Mouse (Mus musculus) ZHBTc4 (cell line): ENCODE data around the gene Raf1.
A peak's percentile ranks its signal among the peaks of the same experiment; 100 is the strongest.

Experiments used
- DNase-seq: peaks from one replicate; pipeline ENCODE4 v3.0.0-alpha.2; 2011; ENCODE audit warnings: low read depth, low spot score

Raf1 gene

DNA sequence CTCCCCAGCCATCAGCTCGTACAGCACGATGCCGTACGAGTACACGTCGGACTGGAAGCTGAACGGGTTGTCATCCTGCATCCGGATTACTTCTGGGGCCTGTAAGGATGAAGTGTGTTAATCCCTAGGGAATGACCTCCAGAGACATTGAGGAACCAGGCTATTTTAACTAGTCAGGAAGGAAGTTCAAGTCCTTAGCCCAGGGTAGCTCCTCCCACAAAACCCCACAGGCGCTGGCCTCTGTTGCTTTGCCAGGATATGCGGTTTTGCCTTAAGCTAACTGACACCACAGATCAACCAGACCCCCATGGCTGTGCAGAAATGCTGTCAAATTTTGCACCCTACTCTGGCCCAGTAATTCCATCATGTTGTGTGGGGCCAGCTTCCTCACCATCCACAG lies 56.6 kb downstream of the Raf1 start:
- peak; percentile 18 for DNase-seq

GRCm38 (mm10) chr6:115615983-115616382 lies 60.5 kb downstream of the Raf1 start:
- DNase-seq = no peak

DNA sequence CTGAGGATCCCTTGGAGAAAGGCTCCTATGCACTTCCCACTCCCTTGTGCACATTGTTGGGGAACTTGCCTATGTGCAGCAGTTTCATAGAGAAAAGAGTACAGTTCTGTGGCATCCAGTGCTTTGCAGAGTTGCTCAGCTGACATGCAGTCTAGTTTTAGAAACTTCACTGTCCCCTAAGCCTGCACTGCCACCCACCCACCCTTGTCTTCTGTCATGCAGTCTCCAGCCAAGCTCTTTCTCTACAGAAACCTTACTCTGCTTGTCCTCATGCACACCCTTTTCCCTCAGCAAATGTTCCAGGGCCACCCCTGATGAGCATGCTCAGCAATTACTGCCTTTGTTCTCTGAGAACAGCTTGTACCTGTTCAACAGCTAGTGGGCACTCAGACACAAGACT lies 62.6 kb downstream of the Raf1 start:
- DNase-seq = no peak

- DNase-seq = no peak
Measured at GRCm38 (mm10) chr6:115610301-115610700, 66.1 kb downstream of the Raf1 start.

DNA sequence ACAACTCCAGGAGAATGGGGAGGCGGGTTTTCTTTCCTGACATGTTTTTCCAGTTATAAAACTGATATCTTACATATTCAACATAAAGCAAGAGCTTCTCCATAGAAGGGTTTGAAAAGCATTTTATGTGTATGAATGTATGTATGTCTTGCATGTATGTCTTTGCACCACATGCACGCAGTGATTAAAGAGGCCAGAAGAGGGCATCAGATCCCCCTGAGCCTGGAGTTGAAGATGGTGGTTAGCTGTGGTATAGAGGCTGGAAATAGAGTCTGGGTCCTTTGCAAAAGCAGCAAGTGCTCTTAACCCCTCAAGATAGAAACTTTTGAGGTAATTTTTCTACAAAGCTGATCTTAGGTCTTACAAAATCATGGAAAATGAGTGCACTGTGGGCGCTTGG lies 67.3 kb downstream of the Raf1 start:
- DNase-seq = peak; percentile 65

GRCm38 (mm10) chr6:115607429-115607828 lies 69.0 kb downstream of the Raf1 start:
- DNase-seq = no peak

DNA sequence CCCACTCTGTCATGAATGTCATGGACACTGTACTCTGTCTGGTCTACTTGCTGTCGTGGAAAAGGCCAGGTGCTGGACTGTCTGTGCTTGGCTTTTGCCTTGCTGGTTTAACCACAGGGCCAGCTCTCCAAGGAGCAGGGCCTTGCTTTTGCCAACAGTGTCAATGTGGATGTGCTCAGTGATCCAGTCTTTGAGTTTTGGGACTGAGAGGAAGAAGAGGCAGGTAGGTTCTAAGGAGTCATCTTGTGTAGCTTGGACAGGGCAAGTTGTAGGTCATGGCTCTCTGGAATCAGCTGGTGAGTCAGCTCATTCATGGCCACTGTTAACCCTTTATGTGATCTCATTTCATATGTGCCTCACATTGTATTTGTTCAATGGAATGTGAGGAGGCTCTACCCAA lies 70.0 kb downstream of the Raf1 start:
- no peak for DNase-seq

DNA sequence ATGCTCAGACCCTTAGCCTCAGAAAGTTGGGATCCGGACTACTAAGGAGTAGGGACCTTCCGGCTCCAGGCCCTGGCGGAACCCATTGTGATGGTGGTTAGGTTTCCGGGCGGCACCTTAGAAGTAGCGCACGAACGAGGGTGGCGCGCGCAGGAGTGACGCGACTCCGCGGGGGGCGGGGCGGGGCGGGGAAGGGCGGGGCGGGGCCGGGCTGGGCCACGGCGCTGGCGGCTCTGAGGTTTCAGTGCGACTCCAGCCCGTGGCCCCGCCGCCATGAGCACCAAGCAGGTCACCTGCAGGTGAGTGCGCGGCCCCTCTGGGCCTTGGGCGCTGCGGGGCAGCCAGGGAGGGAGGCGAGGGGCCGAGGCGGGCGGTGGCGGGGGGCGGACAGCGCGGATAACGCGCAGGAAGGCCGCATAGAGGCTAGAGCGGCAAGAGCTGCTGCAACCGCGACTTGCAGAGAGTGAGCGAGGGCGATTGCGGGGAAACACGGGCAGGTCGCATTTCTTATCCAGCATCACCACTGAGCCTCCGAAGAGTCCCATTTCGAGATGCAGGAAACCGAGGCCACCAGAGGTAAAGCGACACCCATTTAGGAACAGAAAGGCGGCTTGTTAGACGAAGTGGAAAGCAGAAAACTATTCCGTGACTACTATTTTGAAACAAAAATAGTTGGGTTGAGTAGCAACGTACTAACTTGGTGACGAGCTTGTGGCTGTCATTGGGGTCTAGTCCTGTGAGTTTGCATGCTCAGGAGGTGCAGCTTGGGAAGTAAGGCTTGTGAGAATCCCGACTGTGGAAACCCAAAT lies 74.5 kb downstream of the Raf1 start, which contains the start of gene Mkrn2:
Gene Mkrn2, plus strand, starts transcription at position 188 of the 809 bp plus-strand sequence.
- peak; percentile 93 for DNase-seq

- DNase-seq = peak; percentile 61
Measured at GRCm38 (mm10) chr6:115601322-115601714, 75.1 kb downstream of the Raf1 start.

DNA sequence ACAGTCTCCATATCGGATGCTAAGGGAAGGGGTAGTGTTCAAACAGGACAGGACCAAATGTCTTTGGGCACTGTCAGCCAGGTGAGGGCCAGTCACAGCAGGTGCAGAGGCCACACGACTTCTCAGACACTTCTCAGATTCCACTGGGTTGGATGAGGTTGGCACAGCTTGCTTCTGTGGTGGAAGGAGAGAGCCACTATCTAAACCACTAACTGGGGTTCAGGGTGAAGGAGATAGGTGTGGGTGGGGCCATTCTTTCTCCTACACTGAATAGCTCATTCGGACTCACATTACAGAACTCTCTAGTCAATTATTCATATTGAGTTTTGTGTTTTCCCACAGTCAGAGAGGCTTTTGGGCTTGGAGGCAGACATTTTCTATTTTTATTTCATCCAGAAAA lies 80.8 kb downstream of the Raf1 start:
- no peak for DNase-seq

DNA sequence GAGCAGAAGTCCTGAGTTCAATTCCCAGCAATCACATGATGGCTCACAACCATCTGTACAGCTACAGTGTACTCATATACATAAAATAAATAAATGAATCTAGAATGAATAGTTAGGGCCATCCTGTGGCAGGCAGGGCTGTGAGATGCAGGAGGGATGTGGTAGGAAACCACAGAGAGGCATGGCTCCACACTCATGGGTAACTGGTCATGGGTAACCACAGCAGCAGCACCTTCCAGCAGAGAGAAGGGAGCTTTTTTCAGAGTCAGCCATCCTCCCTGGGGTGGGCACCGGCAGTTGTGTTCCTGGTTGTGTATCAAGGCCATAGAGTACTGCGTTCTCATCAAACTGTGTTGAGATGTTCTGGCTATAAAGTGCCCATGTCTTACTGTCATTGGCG lies 82.0 kb downstream of the Raf1 start:
- DNase-seq = no peak

DNA sequence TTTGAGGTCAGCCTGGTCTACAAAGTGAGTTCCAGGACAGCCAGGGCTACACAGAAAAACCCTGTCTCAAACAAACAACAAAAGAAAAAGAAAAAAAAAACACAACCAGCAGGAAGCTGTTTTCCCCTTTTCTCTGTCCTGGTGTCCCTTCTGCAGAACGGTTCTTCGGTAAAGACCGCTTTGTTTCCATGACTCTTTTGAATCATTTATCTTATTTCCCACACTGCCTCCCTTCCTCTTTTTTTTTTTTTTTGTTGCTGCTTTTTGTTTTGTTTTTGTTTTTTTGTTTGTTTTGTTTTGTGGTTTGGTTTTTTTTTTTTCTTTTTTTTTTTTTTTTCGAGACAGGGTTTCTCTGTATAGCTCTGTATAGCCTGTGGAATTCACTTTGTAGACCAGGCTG lies 83.2 kb downstream of the Raf1 start:
- no peak for DNase-seq

DNA sequence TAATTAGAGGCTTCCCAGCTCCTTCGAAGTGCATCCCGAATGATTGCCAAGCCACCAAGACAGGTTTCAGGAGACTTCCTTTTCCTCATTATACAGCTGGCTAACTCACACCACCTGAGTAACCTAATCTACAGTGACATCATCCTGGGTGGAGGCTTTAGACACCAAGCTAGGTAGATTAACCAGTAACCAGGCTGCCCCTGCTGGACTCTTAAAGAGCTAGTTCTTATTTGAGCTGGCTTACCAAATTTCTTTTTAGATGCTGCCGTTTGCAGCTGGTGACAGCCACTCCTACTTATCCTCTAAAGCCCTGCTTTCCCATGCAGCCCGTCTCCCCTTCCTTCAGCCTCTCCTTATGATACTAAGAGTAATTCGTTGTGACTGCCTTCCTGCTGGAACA lies 84.0 kb downstream of the Raf1 start, which contains the start of gene Mkrn2os:
Gene Mkrn2os, minus strand, starts transcription at position 119 of the 400 bp plus-strand sequence.
- no peak for DNase-seq

DNA sequence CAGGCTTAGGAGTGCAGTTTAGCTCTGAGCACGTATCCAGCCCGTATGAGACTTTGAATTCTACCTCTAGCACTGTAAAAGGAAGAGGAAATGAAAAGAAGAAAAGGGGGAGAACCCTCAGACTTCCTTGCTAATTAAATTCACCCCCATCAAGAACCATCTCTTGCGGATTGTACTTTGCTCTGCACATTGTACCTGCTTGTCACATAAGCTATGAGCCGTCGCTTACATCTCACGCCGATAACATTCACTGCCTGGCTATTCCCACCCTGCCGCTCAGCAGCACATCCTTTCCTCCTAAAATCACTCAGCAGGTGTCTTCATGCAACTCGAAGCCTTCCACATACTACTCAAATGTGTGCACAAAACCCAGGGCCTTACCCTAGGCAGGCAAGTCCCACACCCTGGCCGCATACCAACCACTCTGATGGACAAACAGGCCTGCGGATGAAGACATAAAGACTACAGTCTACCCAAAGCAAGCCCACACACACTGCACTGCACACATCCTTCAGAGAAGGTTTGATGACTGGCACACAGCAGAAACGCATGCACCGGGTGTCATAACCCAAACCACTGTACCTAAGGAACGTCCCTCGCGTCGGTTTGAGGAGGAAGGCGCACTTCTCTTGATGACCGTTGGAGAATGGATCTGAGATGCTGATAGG lies 84.6 kb downstream of the Raf1 start:
- no peak for DNase-seq

DNA sequence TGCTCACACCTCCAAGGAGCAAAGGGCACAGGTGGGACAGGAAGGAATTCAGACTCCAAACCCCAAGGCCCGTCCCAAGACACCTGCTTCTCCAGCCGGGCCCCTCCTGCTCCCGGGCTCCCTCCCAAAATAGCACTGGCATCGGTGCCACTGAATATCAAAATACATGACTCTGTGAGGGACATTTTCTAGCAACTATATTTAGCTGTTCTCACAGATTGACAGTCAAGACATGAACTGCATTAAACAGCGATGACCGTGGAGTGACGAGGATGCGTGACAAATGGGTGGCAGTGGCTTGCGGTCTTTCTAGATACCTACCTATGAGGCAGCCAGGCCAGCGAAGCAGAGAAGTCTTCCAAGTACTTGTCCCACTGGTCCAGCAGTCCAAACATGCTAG lies 90.1 kb downstream of the Raf1 start:
- DNase-seq = no peak

- DNase-seq = no peak
Measured at GRCm38 (mm10) chr6:115584176-115584575, 92.3 kb downstream of the Raf1 start.

- DNase-seq = no peak
Measured at GRCm38 (mm10) chr6:115583430-115584125, 92.9 kb downstream of the Raf1 start.

DNA sequence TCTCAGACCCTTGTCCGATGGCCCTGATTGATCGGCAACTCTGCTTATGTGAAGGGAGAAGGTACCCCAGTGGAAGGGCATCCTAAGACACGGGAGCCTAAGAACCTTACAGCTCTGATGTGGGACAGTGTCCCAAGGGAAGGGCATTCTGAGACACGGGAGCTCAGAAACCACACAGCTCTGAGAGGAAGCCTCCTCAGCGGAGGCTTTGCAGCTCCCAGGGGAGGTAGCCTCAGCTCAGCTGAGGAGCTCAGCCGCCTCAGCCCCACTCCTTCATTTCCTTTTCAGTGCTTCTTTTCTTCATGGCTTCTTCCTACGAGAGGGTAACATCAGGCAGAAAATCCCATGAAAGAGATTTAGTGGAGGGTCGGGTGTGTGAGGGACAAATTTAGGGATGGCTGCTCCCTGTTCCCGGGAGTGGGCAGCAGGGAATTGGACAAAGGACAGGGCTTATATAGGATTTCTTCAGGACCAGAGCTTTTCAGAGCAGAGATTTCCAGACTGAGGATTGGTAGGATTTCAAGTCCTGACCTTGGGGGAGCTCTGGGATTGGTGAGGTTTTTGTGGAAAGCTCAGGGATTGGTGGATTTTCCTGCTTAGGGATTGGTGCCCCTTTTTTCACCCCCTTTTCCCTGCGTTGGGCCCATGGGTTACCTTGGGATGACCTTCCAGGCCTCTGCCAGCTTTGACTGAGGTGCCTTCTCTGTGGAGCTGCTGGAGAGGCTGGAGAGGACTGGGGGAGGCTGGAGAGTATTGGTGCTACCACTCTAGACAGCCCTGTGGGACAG lies 93.9 kb downstream of the Raf1 start:
- peak; percentile 58 for DNase-seq

GRCm38 (mm10) chr6:115580810-115581209 lies 95.6 kb downstream of the Raf1 start:
- DNase-seq = no peak

DNA sequence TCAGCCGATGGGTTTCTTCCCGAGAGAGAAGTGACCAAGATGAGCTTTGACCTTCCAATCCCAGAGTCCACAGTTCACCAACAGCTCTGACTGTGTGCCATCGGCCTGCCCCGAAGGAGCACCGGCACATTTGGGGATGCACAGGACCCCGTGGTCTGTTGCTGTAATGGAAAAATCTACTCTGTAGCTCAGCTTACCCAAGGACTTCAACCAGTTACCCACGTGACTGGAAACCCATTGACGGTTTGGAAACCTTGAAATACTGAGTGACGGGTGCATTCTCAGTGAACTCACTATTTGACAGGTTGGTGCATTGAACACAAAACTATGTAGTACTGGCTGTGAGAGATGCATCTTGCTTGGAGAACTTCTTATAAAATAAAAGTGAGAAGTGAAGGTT lies 98.5 kb downstream of the Raf1 start:
- DNase-seq = no peak

GRCm38 (mm10) chr6:115577407-115577806 lies 99.0 kb downstream of the Raf1 start:
- DNase-seq = no peak

DNA sequence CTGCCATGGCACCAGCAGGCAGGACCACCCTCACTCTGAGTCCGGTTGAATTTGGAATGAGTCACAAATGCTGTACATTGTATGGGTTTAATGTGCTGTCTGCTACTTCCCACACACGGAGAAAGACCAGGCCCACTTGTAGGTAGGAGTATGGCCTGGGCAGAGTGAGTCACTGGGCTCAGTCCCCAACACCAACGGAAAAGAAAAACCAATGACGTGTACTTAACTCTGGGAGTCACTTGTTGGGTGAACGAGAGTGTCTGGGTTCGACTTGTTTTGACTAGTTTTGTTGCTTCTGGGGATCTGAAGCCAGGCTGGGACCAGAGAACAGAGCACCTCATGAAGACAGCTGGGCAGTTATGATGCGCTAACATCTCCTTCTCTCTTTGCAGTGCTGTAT lies 102.3 kb downstream of the Raf1 start:
- DNase-seq = no peak
